Mouse (Mus musculus) liver, postnatal 0 days (tissue): Measurements from ENCODE around the gene Ackr3.

Experiments used
- CTCF ChIP-seq: sonication (generic); IDR thresholded peaks from 2 replicates; pipeline ENCODE4 v1.5.1; 2016; ENCODE audit warnings: antibody characterized with exemption, low read depth
- EP300 ChIP-seq: IDR thresholded peaks from 2 replicates; pipeline ENCODE4 v1.6.1; 2016; ENCODE audit warnings: antibody characterized with exemption, low read depth, mild to moderate bottlenecking

- TF ChIP-seq CTCF: no peak
- TF ChIP-seq EP300: no peak
Measured at GRCm38 (mm10) chr1:90182521-90182920, 21.3 kb upstream of the Ackr3 start.
